Mouse (Mus musculus): Measurements from ENCODE around the gene Chia1.
"Not testable (repeated sequence)": the region's sequence is repeated elsewhere in the genome, so short reads cannot be mapped to it uniquely, and the experiment has no call there.

DNA sequence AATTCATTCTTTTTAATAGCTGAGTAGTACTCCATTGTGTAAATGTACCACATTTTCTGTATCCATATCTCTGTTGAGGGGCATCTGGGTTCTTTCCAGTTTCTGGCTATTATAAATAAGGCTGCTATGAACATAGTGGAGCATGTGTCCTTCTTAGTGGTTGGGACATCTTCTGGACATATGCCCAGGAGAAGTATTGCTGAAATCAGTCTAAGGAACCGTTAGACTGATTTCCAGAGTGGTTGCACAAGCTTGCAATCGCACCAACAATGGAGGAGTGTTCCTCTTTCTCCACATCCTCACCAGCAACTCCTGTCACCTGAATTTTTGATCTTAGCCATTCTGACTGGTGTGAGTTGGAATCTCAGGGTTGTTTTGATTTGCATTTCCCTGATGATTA, 59.5 kb downstream of the Chia1 start:
- TF ChIP-seq CTCF (IDR thresholded peaks at IDR 0.05; ENCODE audit: low read depth); EP300 (optimal IDR thresholded peaks at IDR 0.05): not testable (repeated sequence)
